Mouse (Mus musculus): Measurements from ENCODE around the gene Polk. TPM values are rescaled to one million over a fixed set of nuclear protein-coding genes. Genes with fewer than 3 reads are reported as not detected.

Polk gene
- polyA plus RNA-seq, 1 experiment from 2014 or later, result 9.1 TPM

DNA sequence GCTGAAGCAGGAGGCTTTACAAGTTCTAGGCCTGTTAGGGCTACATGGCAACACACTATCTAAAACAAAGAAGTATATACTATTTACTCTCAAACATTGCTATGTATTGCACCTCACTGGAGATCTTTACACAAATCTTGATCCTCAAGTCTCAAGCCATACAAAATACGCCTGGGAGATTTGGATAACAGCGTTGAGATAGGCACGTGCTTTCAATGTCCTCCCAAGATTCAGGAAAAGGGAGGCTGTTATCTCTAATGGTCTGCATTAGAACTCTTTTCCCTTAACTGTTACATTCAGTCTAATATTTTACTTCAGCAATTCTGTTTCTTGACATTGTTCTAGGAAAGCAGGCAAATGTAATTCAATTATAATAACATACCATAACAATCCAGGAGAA is 15.4 kb downstream of the Polk start:
- 94% methylated on average over 3 of the region's 3 CpGs for WGBS
- Histone ChIP-seq H3K4me1 (ENCODE audit: control insufficient read depth, insufficient read depth, low read length) (no peaks in the 10 kb centered on the region), H3K9me3 (replicated peaks; ENCODE audit: control insufficient read depth, low read length) (no peaks in the 10 kb centered on the region), H3K27me3 (ENCODE audit: control insufficient read depth, insufficient read depth, low read length) (no peaks in the 10 kb centered on the region), H3K36me3 (replicated peaks; ENCODE audit: control insufficient read depth, insufficient read depth, low read depth, low read length) (no peaks in the 10 kb centered on the region), H3K27ac (replicated peaks; ENCODE audit: low read depth, low read length) (no peak overlapping the region), H3K4me3 (ENCODE audit: low read depth, low read length) (no peak overlapping the region), H3K9ac (replicated peaks; ENCODE audit: low read length) (no peak overlapping the region), H3K4me2 (ENCODE audit: low read depth, low read length) (no peak overlapping the region)
- DNase-seq (ENCODE audit: low spot score) (no peak), ATAC-seq (replicated peaks; ENCODE audit: insufficient number of reproducible peaks, low FRiP score, low TSS enrichment, low read depth) (no peak)

DNA sequence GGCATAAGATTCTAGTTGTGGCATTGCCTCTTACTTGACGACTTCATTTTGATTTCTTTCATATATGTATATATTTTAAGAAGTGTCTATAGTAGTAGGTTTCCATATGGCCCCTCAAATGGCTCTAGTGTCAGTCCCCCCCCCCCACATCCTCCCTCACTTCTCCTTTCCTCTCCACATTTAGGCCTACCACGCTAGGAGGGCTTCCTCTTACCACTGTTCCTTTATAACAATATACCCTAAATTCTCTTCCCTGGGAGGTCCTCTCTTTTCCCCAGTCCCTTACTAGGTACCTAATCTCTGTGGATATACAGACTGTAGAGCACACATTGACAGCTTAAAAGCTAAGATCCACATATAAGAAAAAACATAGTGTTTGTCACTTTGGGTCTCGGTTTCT is 21.1 kb downstream of the Polk start:
- Histone ChIP-seq H3K4me3 (ENCODE audit: low read depth, low read length) (no peak overlapping the region), H3K4me1 (ENCODE audit: control insufficient read depth, insufficient read depth, low read length) (no peaks in the 10 kb centered on the region), H3K27me3 (ENCODE audit: control insufficient read depth, insufficient read depth, low read length) (no peaks in the 10 kb centered on the region), H3K36me3 (replicated peaks; ENCODE audit: control insufficient read depth, insufficient read depth, low read depth, low read length) (no peaks in the 10 kb centered on the region), H3K9me3 (replicated peaks; ENCODE audit: control insufficient read depth, low read length) (no peaks in the 10 kb centered on the region), H3K4me2 (ENCODE audit: low read depth, low read length) (no peak overlapping the region), H3K27ac (replicated peaks; ENCODE audit: low read depth, low read length) (no peak overlapping the region), H3K9ac (replicated peaks; ENCODE audit: low read length) (no peak overlapping the region)
- WGBS, result 93% methylated on average over 3 of the region's 3 CpGs
- no peak for DNase-seq (ENCODE audit: low spot score)
- ATAC-seq (replicated peaks; ENCODE audit: insufficient number of reproducible peaks, low FRiP score, low TSS enrichment, low read depth), result no peak

GRCm38 (mm10) chr13:96517335-96517734 is 25.0 kb downstream of the Polk start:
- no peaks in the 10 kb centered on the region for H3K27me3 ChIP-seq (ENCODE audit: control insufficient read depth, insufficient read depth, low read length)
- no peak overlapping the region for H3K4me3 ChIP-seq (ENCODE audit: low read depth, low read length)
- H3K4me2 ChIP-seq (ENCODE audit: low read depth, low read length), result no peak overlapping the region
- H3K4me1 ChIP-seq (ENCODE audit: control insufficient read depth, insufficient read depth, low read length), result no peaks in the 10 kb centered on the region
- no peak overlapping the region for H3K27ac ChIP-seq (replicated peaks; ENCODE audit: low read depth, low read length)
- no peaks in the 10 kb centered on the region for H3K9me3 ChIP-seq (replicated peaks; ENCODE audit: control insufficient read depth, low read length)
- no peak for ATAC-seq (replicated peaks; ENCODE audit: insufficient number of reproducible peaks, low FRiP score, low TSS enrichment, low read depth)
- WGBS, result 99% methylated on average over 2 of the region's 2 CpGs
- H3K36me3 ChIP-seq (replicated peaks; ENCODE audit: control insufficient read depth, insufficient read depth, low read depth, low read length), result no peaks in the 10 kb centered on the region
- DNase-seq (ENCODE audit: low spot score), result no peak
- no peak overlapping the region for H3K9ac ChIP-seq (replicated peaks; ENCODE audit: low read length)

GRCm38 (mm10) chr13:96516249-96516648 is 26.1 kb downstream of the Polk start:
- ATAC-seq (replicated peaks; ENCODE audit: insufficient number of reproducible peaks, low FRiP score, low TSS enrichment, low read depth) (no peak), DNase-seq (ENCODE audit: low spot score) (no peak)
- Histone ChIP-seq H3K4me1 (ENCODE audit: control insufficient read depth, insufficient read depth, low read length) (no peaks in the 10 kb centered on the region), H3K27me3 (ENCODE audit: control insufficient read depth, insufficient read depth, low read length) (no peaks in the 10 kb centered on the region), H3K27ac (replicated peaks; ENCODE audit: low read depth, low read length) (no peak overlapping the region), H3K9ac (replicated peaks; ENCODE audit: low read length) (no peak overlapping the region), H3K9me3 (replicated peaks; ENCODE audit: control insufficient read depth, low read length) (no peaks in the 10 kb centered on the region), H3K36me3 (replicated peaks; ENCODE audit: control insufficient read depth, insufficient read depth, low read depth, low read length) (no peaks in the 10 kb centered on the region), H3K4me2 (ENCODE audit: low read depth, low read length) (no peak overlapping the region), H3K4me3 (ENCODE audit: low read depth, low read length) (no peak overlapping the region)
- 95% methylated on average over 9 of the region's 9 CpGs for WGBS

- Histone ChIP-seq H3K4me1 (ENCODE audit: control insufficient read depth, insufficient read depth, low read length) (no peaks in the 10 kb centered on the region), H3K4me3 (ENCODE audit: low read depth, low read length) (no peak overlapping the region), H3K4me2 (ENCODE audit: low read depth, low read length) (no peak overlapping the region), H3K36me3 (replicated peaks; ENCODE audit: control insufficient read depth, insufficient read depth, low read depth, low read length) (no peaks in the 10 kb centered on the region), H3K9ac (replicated peaks; ENCODE audit: low read length) (no peak overlapping the region), H3K27me3 (ENCODE audit: control insufficient read depth, insufficient read depth, low read length) (no peaks in the 10 kb centered on the region), H3K27ac (replicated peaks; ENCODE audit: low read depth, low read length) (no peak overlapping the region), H3K9me3 (replicated peaks; ENCODE audit: control insufficient read depth, low read length) (no peaks in the 10 kb centered on the region)
- DNase-seq (ENCODE audit: low spot score) (no peak), ATAC-seq (replicated peaks; ENCODE audit: insufficient number of reproducible peaks, low FRiP score, low TSS enrichment, low read depth) (no peak)
- 87% methylated on average over 5 of the region's 5 CpGs for WGBS
Observed at GRCm38 (mm10) chr13:96514154-96514942, 28.0 kb downstream of the Polk start.

- no peak overlapping the region for H3K9ac ChIP-seq (replicated peaks; ENCODE audit: low read length)
- H3K4me2 ChIP-seq (ENCODE audit: low read depth, low read length), result no peak overlapping the region
- no peaks in the 10 kb centered on the region for H3K4me1 ChIP-seq (ENCODE audit: control insufficient read depth, insufficient read depth, low read length)
- no peak overlapping the region for H3K4me3 ChIP-seq (ENCODE audit: low read depth, low read length)
- no peak for DNase-seq (ENCODE audit: low spot score)
- H3K9me3 ChIP-seq (replicated peaks; ENCODE audit: control insufficient read depth, low read length), result no peaks in the 10 kb centered on the region
- no peak for ATAC-seq (replicated peaks; ENCODE audit: insufficient number of reproducible peaks, low FRiP score, low TSS enrichment, low read depth)
- H3K36me3 ChIP-seq (replicated peaks; ENCODE audit: control insufficient read depth, insufficient read depth, low read depth, low read length), result no peaks in the 10 kb centered on the region
- H3K27me3 ChIP-seq (ENCODE audit: control insufficient read depth, insufficient read depth, low read length), result no peaks in the 10 kb centered on the region
- WGBS, result 72% methylated on average over 5 of the region's 5 CpGs
- H3K27ac ChIP-seq (replicated peaks; ENCODE audit: low read depth, low read length), result no peak overlapping the region
Observed at GRCm38 (mm10) chr13:96511893-96512292, 30.5 kb downstream of the Polk start.

DNA sequence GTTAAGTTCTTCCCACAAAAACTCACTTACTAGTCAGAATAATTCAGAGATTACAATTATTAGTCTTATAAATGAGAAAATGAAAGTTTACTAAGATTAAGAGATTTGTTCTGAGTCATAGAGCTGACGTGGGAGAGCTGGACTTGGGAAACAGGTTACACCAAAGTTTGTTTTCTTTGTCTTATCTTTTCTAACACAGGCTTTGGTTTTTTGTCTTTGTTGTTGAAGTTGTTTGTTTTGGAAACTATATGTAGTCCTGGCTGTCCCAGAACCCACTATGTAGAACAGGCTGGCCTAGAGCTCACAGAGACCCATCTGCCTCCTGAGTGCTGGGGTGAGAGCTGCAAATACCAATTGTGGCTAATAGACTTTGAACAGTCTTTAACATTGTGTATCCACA is 31.1 kb downstream of the Polk start:
- Histone ChIP-seq H3K9me3 (replicated peaks; ENCODE audit: control insufficient read depth, low read length) (no peaks in the 10 kb centered on the region), H3K36me3 (replicated peaks; ENCODE audit: control insufficient read depth, insufficient read depth, low read depth, low read length) (no peaks in the 10 kb centered on the region), H3K4me2 (ENCODE audit: low read depth, low read length) (no peak overlapping the region), H3K4me3 (ENCODE audit: low read depth, low read length) (no peak overlapping the region), H3K27me3 (ENCODE audit: control insufficient read depth, insufficient read depth, low read length) (no peaks in the 10 kb centered on the region), H3K27ac (replicated peaks; ENCODE audit: low read depth, low read length) (no peak overlapping the region), H3K9ac (replicated peaks; ENCODE audit: low read length) (no peak overlapping the region), H3K4me1 (ENCODE audit: control insufficient read depth, insufficient read depth, low read length) (no peaks in the 10 kb centered on the region)
- DNase-seq (ENCODE audit: low spot score) (no peak), ATAC-seq (replicated peaks; ENCODE audit: insufficient number of reproducible peaks, low FRiP score, low TSS enrichment, low read depth) (no peak)
- 78% methylated on average over 1 of the region's 1 CpGs for WGBS

DNA sequence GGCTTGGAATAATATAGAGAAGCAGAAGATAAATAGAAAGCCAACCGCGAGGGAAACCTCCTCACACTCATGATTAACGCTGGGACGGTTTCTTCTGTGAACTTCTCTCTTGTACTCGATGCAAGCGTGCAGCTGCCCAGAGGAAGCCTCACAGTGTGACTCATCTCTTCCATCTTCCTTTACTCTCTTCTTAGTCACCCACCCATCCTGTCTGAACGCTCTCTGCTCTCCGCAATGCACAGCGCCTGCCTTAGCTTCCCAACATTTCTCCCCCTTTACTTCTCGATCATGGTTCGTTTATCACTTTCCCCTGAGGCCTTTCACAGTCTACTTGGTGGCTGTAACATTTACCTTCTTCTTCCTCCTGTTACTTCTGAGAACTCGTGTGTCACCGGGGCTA is 31.7 kb downstream of the Polk start:
- H3K9ac ChIP-seq (replicated peaks; ENCODE audit: low read length), result no peak overlapping the region
- no peaks in the 10 kb centered on the region for H3K36me3 ChIP-seq (replicated peaks; ENCODE audit: control insufficient read depth, insufficient read depth, low read depth, low read length)
- no peak overlapping the region for H3K4me3 ChIP-seq (ENCODE audit: low read depth, low read length)
- H3K27ac ChIP-seq (replicated peaks; ENCODE audit: low read depth, low read length), result no peak overlapping the region
- WGBS, result 80% methylated on average over 13 of the region's 13 CpGs
- no peak overlapping the region for H3K4me2 ChIP-seq (ENCODE audit: low read depth, low read length)
- H3K27me3 ChIP-seq (ENCODE audit: control insufficient read depth, insufficient read depth, low read length), result no peaks in the 10 kb centered on the region
- no peaks in the 10 kb centered on the region for H3K4me1 ChIP-seq (ENCODE audit: control insufficient read depth, insufficient read depth, low read length)
- ATAC-seq (replicated peaks; ENCODE audit: insufficient number of reproducible peaks, low FRiP score, low TSS enrichment, low read depth), result no peak
- H3K9me3 ChIP-seq (replicated peaks; ENCODE audit: control insufficient read depth, low read length), result no peaks in the 10 kb centered on the region
- DNase-seq (ENCODE audit: low spot score), result no peak

Data from embryonic facial prominence, embryonic 11.5 days (tissue).